Mouse (Mus musculus) limb, embryonic 13.5 days (tissue): ENCODE measurements at regions not wholly inside any gene's neighbourhood (a gene's known extent, or its start where the extent isn't known, plus 50 kb on each side); places are given as distances from the start of the nearest gene placed in this dataset.

ENCODE experiments used
- ATAC-seq: fragments of 200-750 bp; cut with Nextera tagmentation; 2 replicates; pipeline ENCODE4 v1.8.0; 2017; ENCODE audit warnings: low read depth, moderate number of reproducible peaks, moderate TSS enrichment; ENCODE audit not compliant: low FRiP score
- H3K27ac ChIP-seq: fragments of 300-500 bp; sonication (generic); 2 replicates; pipeline ENCODE4 v1.5.1; 2015; ENCODE audit warnings: inconsistent platforms, mild to moderate bottlenecking, moderate library complexity
- H3K27me3 ChIP-seq: fragments of 300-500 bp; sonication (generic); 2 replicates; pipeline ENCODE4 v1.6.1; 2015; ENCODE audit warnings: mild to moderate bottlenecking, inconsistent platforms
- H3K36me3 ChIP-seq: fragments of 300-500 bp; sonication (generic); 2 replicates; pipeline ENCODE4 v1.6.1; 2015; ENCODE audit warnings: inconsistent platforms, mild to moderate bottlenecking, moderate library complexity
- H3K4me1 ChIP-seq: fragments of 300-500 bp; sonication (generic); 2 replicates; pipeline ENCODE4 v1.6.1; 2015; ENCODE audit warnings: inconsistent platforms
- H3K4me2 ChIP-seq: fragments of 300-500 bp; sonication (generic); replicated peaks from 2 replicates; pipeline ENCODE4 v1.6.1; 2015; ENCODE audit warnings: inconsistent platforms, mild to moderate bottlenecking, moderate library complexity
- H3K4me3 ChIP-seq: fragments of 300-500 bp; sonication (generic); 2 replicates; pipeline ENCODE4 v1.5.1; 2015; ENCODE audit warnings: moderate library complexity, mild to moderate bottlenecking, inconsistent platforms
- H3K9ac ChIP-seq: fragments of 300-500 bp; sonication (generic); 2 replicates; pipeline ENCODE4 v1.6.1; 2015; ENCODE audit warnings: mild to moderate bottlenecking, inconsistent platforms
- H3K9me3 ChIP-seq: fragments of 300-500 bp; sonication (generic); 2 replicates; pipeline ENCODE4 v1.6.1; 2016; ENCODE audit warnings: inconsistent platforms
- WGBS: fragments of 180-500 bp; shearing (Covaris S2); methylation state at CpG from one replicate; pipeline ENCODE4 v1.1.7; 2015; 5-methylcytosine and 5-hydroxymethylcytosine counted together

- H3K9me3 ChIP-seq = peaks cover 52% of the 10 kb centered on the region
- H3K27ac ChIP-seq = no peak overlapping the region
Measured at GRCm38 (mm10) chr16:3231566-3231965, 359.3 kb upstream of the Olfr161 start.

GRCm38 (mm10) chr16:3232610-3233009, 358.2 kb upstream of the Olfr161 start:
- 38% methylated on average over 2 of the region's 2 CpGs for WGBS
- Histone ChIP-seq H3K4me1 (no peaks in the 10 kb centered on the region), H3K9ac (no peak overlapping the region), H3K9me3 (peaks cover 63% of the 10 kb centered on the region), H3K27me3 (no peaks in the 10 kb centered on the region), H3K4me3 (no peak overlapping the region), H3K27ac (no peak overlapping the region), H3K36me3 (no peaks in the 10 kb centered on the region), H3K4me2 (no peak overlapping the region)
- ATAC-seq = no peak; the same call in none of the 2 replicates

More at GRCm38 (mm10) chr16:3231566-3231965, 359.3 kb upstream of the Olfr161 start:
- peak; percentile 52; the same call in 1 of the 2 replicates for ATAC-seq
- H3K4me3 ChIP-seq = no peak overlapping the region
- H3K36me3 ChIP-seq = no peaks in the 10 kb centered on the region
- 74% methylated on average over 3 of the region's 3 CpGs for WGBS
- H3K27me3 ChIP-seq = no peaks in the 10 kb centered on the region
- H3K4me1 ChIP-seq = no peaks in the 10 kb centered on the region
- H3K4me2 ChIP-seq = no peak overlapping the region
- no peak overlapping the region for H3K9ac ChIP-seq

DNA sequence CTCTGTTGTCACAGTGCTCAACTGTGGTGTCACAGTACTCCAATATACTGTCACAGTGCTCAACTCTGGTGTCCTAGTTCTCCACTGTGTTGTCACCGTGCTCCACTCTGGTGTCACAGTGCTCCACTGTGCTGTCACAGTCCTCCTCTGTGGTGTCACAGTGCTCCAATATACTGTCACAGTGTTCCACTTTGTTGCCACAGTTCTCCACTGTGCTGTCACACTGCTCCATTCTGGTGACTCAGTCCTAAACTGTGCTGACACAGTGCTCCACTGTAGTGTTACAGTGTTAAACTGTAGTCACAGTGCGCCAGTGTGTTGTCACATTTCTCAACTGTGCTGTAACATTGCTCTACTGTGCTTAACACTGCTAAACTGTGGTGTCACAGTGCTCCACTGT, 356.8 kb upstream of the Olfr161 start:
- H3K9me3 ChIP-seq = peaks cover 77% of the 10 kb centered on the region
- H3K27ac ChIP-seq = no peak overlapping the region
- H3K9ac ChIP-seq = no peak overlapping the region
- H3K4me3 ChIP-seq = no peak overlapping the region
- WGBS = 56% methylated on average over 2 of the region's 2 CpGs
- H3K4me2 ChIP-seq = no peak overlapping the region
- peak; percentile 35 for ATAC-seq
- no peaks in the 10 kb centered on the region for H3K4me1 ChIP-seq
- H3K27me3 ChIP-seq = no peaks in the 10 kb centered on the region
- no peaks in the 10 kb centered on the region for H3K36me3 ChIP-seq

DNA sequence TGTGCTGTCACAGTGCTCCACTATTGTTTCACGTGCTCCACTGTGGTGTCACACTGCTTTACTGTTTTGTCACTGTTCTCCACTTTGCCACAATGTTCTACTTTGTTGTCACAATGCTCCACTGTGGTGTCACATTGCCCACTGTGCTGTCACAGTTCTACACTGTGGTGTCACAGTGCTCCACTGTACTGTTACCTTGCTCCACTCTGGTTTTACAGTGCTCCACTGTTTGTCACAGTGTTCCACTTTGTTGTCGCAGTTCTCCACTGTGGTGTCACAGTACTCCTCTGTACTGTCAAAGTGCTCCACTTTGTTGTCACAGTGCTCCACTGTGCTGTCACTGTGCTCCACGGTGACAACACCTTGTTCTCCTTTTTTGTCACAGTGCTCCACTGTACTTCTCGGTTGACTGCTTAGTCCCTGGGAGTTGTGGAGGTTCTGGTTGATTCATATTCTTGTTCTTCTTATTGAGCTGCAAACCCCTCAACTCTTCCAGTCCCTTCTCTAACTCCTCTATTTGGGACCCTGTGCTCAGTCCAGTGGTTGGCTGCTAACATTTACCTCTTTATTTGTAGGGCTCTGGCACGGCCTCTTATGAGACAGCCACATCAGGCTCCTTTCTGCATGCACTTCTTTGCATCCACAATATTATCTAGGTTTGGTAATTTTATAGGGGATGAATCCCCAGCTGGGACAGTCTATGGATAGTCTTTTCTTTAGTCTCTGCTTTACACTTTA, 349.7 kb upstream of the Olfr161 start:
- Histone ChIP-seq H3K4me1 (no peaks in the 10 kb centered on the region), H3K9me3 (peaks cover 67% of the 10 kb centered on the region), H3K27me3 (no peaks in the 10 kb centered on the region), H3K9ac (no peak overlapping the region), H3K4me3 (no peak overlapping the region), H3K4me2 (no peak overlapping the region), H3K27ac (no peak overlapping the region), H3K36me3 (no peaks in the 10 kb centered on the region)
- WGBS = 67% methylated on average over 5 of the region's 5 CpGs
- ATAC-seq = peak; percentile 37; the same call in 1 of the 2 replicates

DNA sequence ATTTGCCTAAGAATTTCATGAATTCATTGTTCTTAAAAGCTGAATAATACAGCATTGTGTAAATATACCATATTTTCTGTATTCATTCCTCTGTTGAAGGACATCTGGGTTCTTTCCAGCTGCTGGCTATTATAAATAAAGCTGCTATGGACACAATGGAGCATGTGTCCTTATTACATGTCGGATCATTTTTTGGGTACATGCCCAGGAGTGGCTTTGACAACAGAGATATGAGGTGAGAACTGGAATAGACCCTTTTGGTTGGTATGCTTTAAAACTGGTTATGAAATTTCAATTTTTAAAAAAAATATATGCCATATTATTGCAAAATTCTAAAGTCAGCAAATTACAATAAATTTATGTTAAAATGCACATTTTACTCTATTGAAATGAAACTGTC, 348.9 kb upstream of the Olfr161 start:
- peaks cover 63% of the 10 kb centered on the region for H3K9me3 ChIP-seq
- H3K4me3 ChIP-seq = no peak overlapping the region
- H3K4me1 ChIP-seq = no peaks in the 10 kb centered on the region
- ATAC-seq = no peak
- H3K4me2 ChIP-seq = no peak overlapping the region
- no peak overlapping the region for H3K27ac ChIP-seq
- H3K9ac ChIP-seq = no peak overlapping the region
- H3K27me3 ChIP-seq = no peaks in the 10 kb centered on the region
- 66% methylated on average over 1 of the region's 1 CpGs for WGBS
- H3K36me3 ChIP-seq = no peaks in the 10 kb centered on the region

- Histone ChIP-seq H3K36me3 (no peaks in the 10 kb centered on the region), H3K27ac (no peak overlapping the region), H3K4me1 (no peaks in the 10 kb centered on the region), H3K4me3 (no peak overlapping the region), H3K9me3 (peaks cover 24% of the 10 kb centered on the region), H3K27me3 (no peaks in the 10 kb centered on the region), H3K4me2 (no peak overlapping the region), H3K9ac (no peak overlapping the region)
- ATAC-seq = peak; percentile 19; the same call in 1 of the 2 replicates
Measured at GRCm38 (mm10) chr16:3246422-3246821, 344.4 kb upstream of the Olfr161 start.

DNA sequence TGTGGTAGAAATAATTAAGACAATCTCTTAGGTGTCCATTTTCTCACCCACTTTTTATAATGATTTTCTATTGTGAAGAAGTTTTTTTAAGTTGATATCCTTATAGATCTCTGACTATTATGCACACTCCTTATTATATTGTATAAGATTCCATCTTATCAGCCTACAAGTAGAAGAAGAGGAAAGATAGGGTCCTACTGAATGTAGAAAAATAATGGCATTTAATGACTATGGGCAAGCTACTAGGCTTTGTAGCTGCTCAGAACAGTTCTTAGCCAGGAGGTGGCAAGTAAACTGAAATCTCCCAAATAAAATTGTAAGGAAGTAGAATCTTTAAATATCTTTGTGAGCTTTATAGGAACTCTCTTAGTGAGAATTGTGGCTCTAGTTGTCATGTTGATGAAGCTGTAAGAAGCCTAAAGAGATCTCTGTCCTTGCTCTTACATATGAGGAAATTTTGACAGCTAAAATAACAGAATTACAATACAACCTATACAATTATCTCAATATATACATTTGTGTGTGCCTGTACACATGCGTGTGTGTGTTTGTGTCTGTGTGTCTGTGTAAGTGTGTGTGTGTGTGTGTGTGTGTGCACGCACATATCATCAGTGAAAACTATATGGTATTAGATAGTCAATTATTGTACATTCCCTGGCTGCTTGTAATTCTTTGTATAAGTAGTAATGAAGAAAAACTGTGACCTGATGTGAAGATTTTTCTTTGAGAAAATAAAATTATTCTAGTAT, 343.7 kb upstream of the Olfr161 start:
- no peak for ATAC-seq
- Histone ChIP-seq H3K9me3 (peaks cover 18% of the 10 kb centered on the region), H3K27ac (no peak overlapping the region), H3K4me1 (no peaks in the 10 kb centered on the region), H3K9ac (no peak overlapping the region), H3K36me3 (no peaks in the 10 kb centered on the region), H3K27me3 (no peaks in the 10 kb centered on the region), H3K4me3 (no peak overlapping the region), H3K4me2 (no peak overlapping the region)
- WGBS = 37% methylated on average over 2 of the region's 2 CpGs

DNA sequence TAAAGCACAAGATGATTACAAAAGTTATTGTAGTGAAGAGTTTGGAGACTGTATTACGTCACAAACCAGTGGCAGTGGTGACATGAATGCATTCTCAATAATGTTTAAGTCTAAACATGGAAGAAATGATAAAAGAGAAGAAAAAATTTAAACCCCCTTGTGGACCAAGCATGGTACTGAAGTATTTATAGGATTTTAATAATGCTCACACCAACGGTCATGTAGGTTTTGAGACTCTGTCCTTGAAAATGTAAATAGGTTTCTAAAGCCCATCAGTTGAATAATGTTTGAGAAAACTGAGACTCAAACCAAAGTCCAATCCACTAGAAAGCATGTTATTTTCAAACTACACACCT, 343.1 kb upstream of the Olfr161 start:
- no peak for ATAC-seq
- Histone ChIP-seq H3K9ac (no peak overlapping the region), H3K27ac (no peak overlapping the region), H3K9me3 (peaks cover 18% of the 10 kb centered on the region), H3K4me1 (no peaks in the 10 kb centered on the region), H3K4me2 (no peak overlapping the region), H3K4me3 (no peak overlapping the region), H3K27me3 (no peaks in the 10 kb centered on the region), H3K36me3 (no peaks in the 10 kb centered on the region)
- 51% methylated on average over 2 of the region's 2 CpGs for WGBS

- Histone ChIP-seq H3K4me3 (no peak overlapping the region), H3K4me1 (no peaks in the 10 kb centered on the region), H3K4me2 (no peak overlapping the region), H3K27me3 (no peaks in the 10 kb centered on the region), H3K9me3 (peaks cover 18% of the 10 kb centered on the region), H3K27ac (no peak overlapping the region), H3K9ac (no peak overlapping the region), H3K36me3 (no peaks in the 10 kb centered on the region)
- peak; percentile 34; the same call in 1 of the 2 replicates for ATAC-seq
- WGBS = 38% methylated on average over 1 of the region's 1 CpGs
Measured at GRCm38 (mm10) chr16:3253885-3254284, 337.0 kb upstream of the Olfr161 start.

DNA sequence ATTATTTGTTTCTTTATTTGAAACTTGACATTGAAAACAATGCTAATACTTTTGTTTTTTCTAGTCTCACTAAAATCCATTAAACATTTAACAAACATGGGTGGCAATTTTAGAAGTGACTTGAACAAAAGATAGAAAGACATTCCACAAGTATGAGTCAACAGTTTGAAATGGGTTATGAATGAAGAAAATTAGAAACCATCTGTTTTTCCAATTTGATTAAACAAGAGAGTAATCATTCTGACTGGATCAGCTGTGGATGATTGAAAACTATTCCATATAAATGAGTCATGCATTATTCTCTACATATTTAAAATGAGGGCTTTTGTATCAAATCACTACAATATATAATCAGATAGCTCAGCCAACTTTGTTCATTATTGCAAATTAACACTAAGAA, 334.8 kb upstream of the Olfr161 start:
- no peak for ATAC-seq
- no peaks in the 10 kb centered on the region for H3K27me3 ChIP-seq
- H3K9ac ChIP-seq = no peak overlapping the region
- no peak overlapping the region for H3K27ac ChIP-seq
- no peaks in the 10 kb centered on the region for H3K36me3 ChIP-seq
- H3K4me3 ChIP-seq = no peak overlapping the region
- no peaks in the 10 kb centered on the region for H3K4me1 ChIP-seq
- no peak overlapping the region for H3K4me2 ChIP-seq
- peaks cover 26% of the 10 kb centered on the region for H3K9me3 ChIP-seq

GRCm38 (mm10) chr16:3265351-3265750, 325.5 kb upstream of the Olfr161 start:
- H3K9ac ChIP-seq = no peak overlapping the region
- H3K4me3 ChIP-seq = no peak overlapping the region
- H3K27me3 ChIP-seq = no peaks in the 10 kb centered on the region
- H3K9me3 ChIP-seq = peaks cover 35% of the 10 kb centered on the region
- no peak for ATAC-seq
- H3K4me1 ChIP-seq = no peaks in the 10 kb centered on the region
- no peak overlapping the region for H3K27ac ChIP-seq
- 86% methylated on average over 1 of the region's 1 CpGs for WGBS
- no peak overlapping the region for H3K4me2 ChIP-seq
- H3K36me3 ChIP-seq = no peaks in the 10 kb centered on the region

DNA sequence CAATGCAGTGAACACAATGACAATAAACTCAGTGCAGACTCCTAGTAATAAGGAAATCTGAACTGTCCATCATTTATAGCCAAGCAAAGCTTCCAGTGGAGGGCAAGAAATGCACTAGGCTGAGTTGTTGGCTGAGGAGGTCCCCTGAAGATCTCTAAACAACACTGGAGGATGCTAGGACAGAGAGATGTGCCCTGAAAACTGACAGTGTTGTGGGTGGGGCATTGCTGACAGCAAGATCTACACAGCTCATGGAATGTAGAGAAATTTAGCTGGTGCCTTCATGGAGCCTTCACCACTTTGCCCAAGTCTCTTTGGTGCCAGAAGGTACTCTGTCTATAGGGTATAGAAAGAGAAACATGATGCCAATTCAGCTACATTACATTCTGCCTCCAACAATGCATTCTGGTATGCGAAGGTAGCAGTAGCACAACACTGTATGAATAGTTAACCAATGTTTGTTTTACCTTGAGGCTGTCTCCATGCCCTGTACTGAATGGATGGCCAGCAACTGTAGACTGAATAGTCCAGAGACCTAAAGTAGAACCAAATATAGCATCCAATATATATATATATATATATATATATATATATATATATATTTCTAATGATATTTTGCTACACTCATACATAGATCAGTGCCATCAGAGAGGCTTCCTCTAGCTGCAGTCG, 318.9 kb upstream of the Olfr161 start:
- WGBS = 57% methylated on average over 2 of the region's 2 CpGs
- peak; percentile 20; the same call in 1 of the 2 replicates for ATAC-seq

More for the DNA sequence above, 318.9 kb upstream of the Olfr161 start:
- Histone ChIP-seq H3K9me3 (peaks cover 46% of the 10 kb centered on the region), H3K27me3 (no peaks in the 10 kb centered on the region), H3K4me1 (no peaks in the 10 kb centered on the region), H3K9ac (no peak overlapping the region), H3K4me2 (no peak overlapping the region), H3K4me3 (no peak overlapping the region), H3K27ac (no peak overlapping the region), H3K36me3 (no peaks in the 10 kb centered on the region)
